Mouse (Mus musculus) CH12.LX (cell line): Measurements from ENCODE around the gene Vwf. TPM values are rescaled to one million over a fixed set of nuclear protein-coding genes. Genes with fewer than 3 reads are reported as not detected.
A peak's percentile ranks its signal among the peaks of the same experiment; 100 is the strongest.

Experiments used
- DNase-seq: peaks from one replicate; pipeline ENCODE4 v3.0.0-alpha.2; 2013; ENCODE audit errors: extremely low read depth
- H3K27ac ChIP-seq: 2 replicates; pipeline ENCODE4 v1.5.1; 2012; ENCODE audit warnings: low read depth, mild to moderate bottlenecking, control low read depth, moderate library complexity; ENCODE audit not compliant: insufficient read depth
- H3K27me3 ChIP-seq: replicated peaks from 2 replicates; pipeline ENCODE3; 2012; ENCODE audit warnings: inconsistent platforms
- H3K36me3 ChIP-seq, 2 experiments: replicated peaks in 1 of 2; 2 replicates each; pipeline versions ENCODE3 to v1.6.1; 2012; ENCODE audit warnings: inconsistent platforms in 1 of 2, low read length in 1 of 2, mild to moderate bottlenecking in 1 of 2, mixed read lengths in 1 of 2, moderate library complexity in 1 of 2; ENCODE audit not compliant: control insufficient read depth in 1 of 2, insufficient read depth in 1 of 2
- H3K4me1 ChIP-seq, 2 experiments: 2 replicates each; pipeline ENCODE4 v1.6.1; 2012; ENCODE audit warnings: inconsistent platforms in 1 of 2, moderate library complexity in 1 of 2; ENCODE audit not compliant: insufficient read depth in 2 of 2, control insufficient read depth in 1 of 2
- H3K4me2 ChIP-seq: 2 replicates; pipeline ENCODE4 v1.6.1; 2012; ENCODE audit warnings: low read depth, mild to moderate bottlenecking, control low read depth; ENCODE audit not compliant: poor library complexity, insufficient read depth, severe bottlenecking
- H3K4me3 ChIP-seq, 3 experiments: fragments of 150-350 bp in 1 of 3; sonication (generic) in 1 of 3; replicated peaks in 1 of 3; 2 replicates each; pipeline versions ENCODE3 to v1.5.1; 2011 to 2012; ENCODE audit warnings: low read depth in 2 of 3, low read length in 2 of 3, mild to moderate bottlenecking in 2 of 3, moderate library complexity in 2 of 3, control low read depth in 1 of 3, improper control_type of control experiment in 1 of 3, inconsistent platforms in 1 of 3, mixed read lengths in 1 of 3; ENCODE audit not compliant: poor library complexity in 1 of 3
- H3K79me2 ChIP-seq: replicated peaks from 2 replicates; pipeline ENCODE4 v1.6.1; 2012; ENCODE audit warnings: mild to moderate bottlenecking, moderate library complexity; ENCODE audit not compliant: control insufficient read depth, poor library complexity, insufficient read depth, severe bottlenecking; ENCODE audit errors: extremely low read depth
- H3K9ac ChIP-seq: 2 replicates; pipeline ENCODE4 v1.6.1; 2012; ENCODE audit warnings: low read depth, mild to moderate bottlenecking, control low read depth, moderate library complexity; ENCODE audit not compliant: insufficient read depth
- H3K9me3 ChIP-seq: replicated peaks from 2 replicates; pipeline ENCODE3; 2012; ENCODE audit warnings: low read length, inconsistent platforms, mixed read lengths
- BHLHE40 ChIP-seq: IDR thresholded peaks from 2 replicates; pipeline ENCODE4 v1.6.1; 2011; ENCODE audit warnings: mild to moderate bottlenecking, low read depth, low read length, improper control_type of control experiment
- CHD1 ChIP-seq: IDR thresholded peaks from 2 replicates; pipeline ENCODE4 v1.6.1; 2012; ENCODE audit warnings: low read depth, low read length, improper control_type of control experiment, inconsistent platforms
- CHD2 ChIP-seq: IDR thresholded peaks from 2 replicates; pipeline ENCODE4 v1.6.1; 2011; ENCODE audit warnings: low read length, improper control_type of control experiment
- CTCF ChIP-seq, 2 experiments: IDR thresholded peaks in 1 of 2; conservative IDR thresholded peaks in 1 of 2; 2 replicates each; pipeline ENCODE4 v1.5.1; 2011 to 2012; ENCODE audit warnings: low read depth in 2 of 2, low read length in 2 of 2, improper control_type of control experiment in 1 of 2, inconsistent platforms in 1 of 2, mild to moderate bottlenecking in 1 of 2, moderate library complexity in 1 of 2
- E2F4 ChIP-seq: IDR thresholded peaks from 2 replicates; pipeline ENCODE4 v1.6.1; 2011; ENCODE audit warnings: low read depth, low read length, improper control_type of control experiment; ENCODE audit not compliant: insufficient replicate concordance
- EP300 ChIP-seq: IDR thresholded peaks from 2 replicates; pipeline ENCODE4 v1.6.1; 2011; ENCODE audit warnings: low read length, improper control_type of control experiment
- ETS1 ChIP-seq: conservative IDR thresholded peaks from 2 replicates; pipeline ENCODE4 v1.6.1; 2012; ENCODE audit warnings: low read depth, mild to moderate bottlenecking, inconsistent platforms, low read length, improper control_type of control experiment, moderate library complexity
- GABPA ChIP-seq: IDR thresholded peaks from 2 replicates; pipeline ENCODE4 v1.6.1; 2012; ENCODE audit warnings: low read depth, low read length, improper control_type of control experiment, inconsistent platforms; ENCODE audit not compliant: insufficient replicate concordance
- HCFC1 ChIP-seq: IDR thresholded peaks from 2 replicates; pipeline ENCODE4 v1.6.1; 2012; ENCODE audit warnings: low read depth, mild to moderate bottlenecking, inconsistent platforms, low read length, improper control_type of control experiment
- JUN ChIP-seq: IDR thresholded peaks from 2 replicates; pipeline ENCODE4 v1.6.1; 2011; ENCODE audit warnings: low read depth, mild to moderate bottlenecking, low read length, improper control_type of control experiment, moderate library complexity; ENCODE audit not compliant: insufficient read depth
- MAFK ChIP-seq: IDR thresholded peaks from 2 replicates; pipeline ENCODE4 v1.6.1; 2011; ENCODE audit warnings: low read length, improper control_type of control experiment; ENCODE audit not compliant: insufficient replicate concordance
- MAX ChIP-seq: IDR thresholded peaks from 2 replicates; pipeline ENCODE4 v1.6.1; 2011; ENCODE audit warnings: low read length, improper control_type of control experiment
- MEF2A ChIP-seq: IDR thresholded peaks from 2 replicates; pipeline ENCODE4 v1.6.1; 2014; ENCODE audit warnings: low read depth, mild to moderate bottlenecking, inconsistent platforms, low read length, improper control_type of control experiment, borderline replicate concordance
- MXI1 ChIP-seq: IDR thresholded peaks from 2 replicates; pipeline ENCODE4 v1.6.1; 2011; ENCODE audit warnings: mild to moderate bottlenecking, low read depth, low read length, improper control_type of control experiment
- MYC ChIP-seq: IDR thresholded peaks from 2 replicates; pipeline ENCODE4 v1.6.1; 2011; ENCODE audit warnings: low read depth, mild to moderate bottlenecking, improper control_type of control experiment, low read length
- NELFE ChIP-seq: IDR thresholded peaks from 2 replicates; pipeline ENCODE4 v1.6.1; 2011; ENCODE audit warnings: low read depth, low read length, improper control_type of control experiment
- POLR2AphosphoS2 ChIP-seq: IDR thresholded peaks from 2 replicates; pipeline ENCODE4 v1.6.1; 2011; ENCODE audit warnings: low read depth, low read length, improper control_type of control experiment
- RAD21 ChIP-seq: IDR thresholded peaks from 2 replicates; pipeline ENCODE4 v1.6.1; 2011; ENCODE audit warnings: low read depth, mild to moderate bottlenecking, low read length, improper control_type of control experiment, moderate library complexity
- SMC3 ChIP-seq: IDR thresholded peaks from 2 replicates; pipeline ENCODE4 v1.6.1; 2011; ENCODE audit warnings: low read depth, low read length, improper control_type of control experiment
- TBP ChIP-seq: conservative IDR thresholded peaks from 2 replicates; pipeline ENCODE4 v1.6.1; 2011; ENCODE audit warnings: low read depth, low read length, improper control_type of control experiment
- TCF12 ChIP-seq: IDR thresholded peaks from 2 replicates; pipeline ENCODE4 v1.6.1; 2014; ENCODE audit warnings: low read depth, mild to moderate bottlenecking, inconsistent platforms, low read length, improper control_type of control experiment
- UBTF ChIP-seq: IDR thresholded peaks from 2 replicates; pipeline ENCODE4 v1.6.1; 2012; ENCODE audit warnings: low read depth, mild to moderate bottlenecking, inconsistent platforms, low read length, improper control_type of control experiment, moderate library complexity
- USF1 ChIP-seq: IDR thresholded peaks from 2 replicates; pipeline ENCODE4 v1.6.1; 2014; ENCODE audit warnings: low read depth, mild to moderate bottlenecking, inconsistent platforms, low read length, improper control_type of control experiment
- ZC3H11A ChIP-seq: IDR thresholded peaks from 2 replicates; pipeline ENCODE4 v1.6.1; 2012; ENCODE audit warnings: low read depth, mild to moderate bottlenecking, inconsistent platforms, low read length, improper control_type of control experiment
- ZMIZ1 ChIP-seq: IDR thresholded peaks from 2 replicates; pipeline ENCODE4 v1.6.1; 2012; ENCODE audit warnings: low read depth, mild to moderate bottlenecking, inconsistent platforms, low read length, improper control_type of control experiment
- dilution Hi-C: fragments of 300-500 bp; cut with MboI; formaldehyde crosslinking; loops from 2 replicates; pipeline ENCODE4 v1.14.3; 2020; ENCODE audit warnings: low sequenced_read_pairs; ENCODE audit not compliant: extremely low pct_unique_long_range_greater_than_20kb, extremely low pct_ligation_motif_present
- in situ Hi-C: fragments of 300-500 bp; cut with MboI; formaldehyde crosslinking; loops from 3 replicates; pipeline ENCODE4 v1.14.3; 2019; ENCODE audit warnings: low sequenced_read_pairs, low pct_ligation_motif_present, low pct_unique_long_range_greater_than_20kb, mixed read lengths
- polyA plus RNA-seq: library from polyadenylated mRNA; unstranded; fragments of >175 nt; gene quantifications from 2 replicates; pipeline ENCODE4 v1.2.1, GENCODE M21; 2012; ENCODE audit warnings: low read depth; ENCODE audit not compliant: insufficient read length
- total RNA-seq, 2 experiments: library from RNA; depleted of rRNA; stranded (reverse); fragments of 300-350 nt in 1 of 2; fragments of >200 nt in 1 of 2; gene quantifications; 2 replicates each; pipeline ENCODE4 v1.2.3; 2012 to 2014

The Vwf gene
- total and polyA plus RNA-seq, 3 experiments: not detected

DNA sequence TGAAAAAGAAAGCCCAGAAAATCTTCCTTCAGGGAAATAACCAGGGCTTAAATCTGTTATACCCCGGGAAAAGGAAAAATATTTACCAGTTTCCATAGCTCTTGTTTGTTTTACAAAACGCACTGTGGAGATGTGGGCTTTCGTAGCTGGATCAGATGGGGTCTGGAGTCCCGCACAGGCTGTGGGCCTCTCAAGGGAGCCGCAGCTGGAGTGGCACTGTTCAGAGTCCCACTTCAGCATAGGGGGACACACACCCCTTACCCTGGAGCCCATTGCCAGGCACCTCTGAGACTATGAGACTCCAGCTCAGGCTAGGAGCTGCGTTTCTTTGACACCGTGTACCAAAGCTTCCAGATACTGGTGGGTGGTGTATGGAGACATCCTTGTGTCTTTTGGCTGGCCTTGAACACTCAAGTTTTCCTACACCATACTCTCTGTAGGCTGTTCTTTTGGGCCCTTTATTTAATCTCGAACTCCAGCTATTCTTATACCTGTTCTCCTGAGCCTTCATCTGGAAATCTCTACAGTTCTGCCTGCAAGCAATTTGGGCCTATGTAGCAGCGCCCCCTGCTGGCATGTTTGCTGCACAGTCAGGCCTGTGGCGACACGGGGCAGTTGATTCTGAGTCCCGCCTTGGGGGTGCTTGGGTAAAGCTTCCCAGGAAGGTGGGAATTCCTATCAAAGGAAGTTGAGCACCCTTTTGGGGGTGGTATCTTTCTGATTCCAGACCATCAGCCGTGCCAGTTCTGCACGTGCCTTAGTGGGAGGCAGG is 114.7 kb downstream of the Vwf start:
- Histone ChIP-seq H3K36me3 (no peaks in the 10 kb centered on the region), H3K27ac (no peak overlapping the region), H3K4me2 (no peak overlapping the region), H3K4me1 (no peaks in the 10 kb centered on the region), H3K27me3 (peaks cover 90% of the 10 kb centered on the region), H3K79me2 (no peaks in the 10 kb centered on the region), H3K9ac (no peak overlapping the region), H3K9me3 (no peaks in the 10 kb centered on the region), H3K4me3 (no peak overlapping the region)
- dilution Hi-C loops: no loop called here
- peak; percentile 53 for DNase-seq
- TF ChIP-seq NELFE (no peak), CTCF (conservative IDR thresholded peaks at IDR 0.05 in 1 of 2, IDR thresholded peaks at IDR 0.05 in 1 of 2; ENCODE audit: low read depth in 2 of 2, low read length in 2 of 2) (peak; percentile 63 to 86; a peak in 3 of 4 replicates), HCFC1 (no peak), MYC (no peak), JUN (no peak), MEF2A (no peak), CHD2 (no peak), MAFK (no peak), POLR2AphosphoS2 (no peak), RAD21 (peak; percentile 72), SMC3 (peak; percentile 72), USF1 (no peak), ETS1 (no peak), TCF12 (no peak)
- in situ Hi-C loops: loop anchor here (5.0 kb wide), 1 partner anchor 39 kb away; no protein-coding TSS in a partner anchor

- no peak overlapping the region for H3K4me2 ChIP-seq
- dilution Hi-C loops (no loop called here), in situ Hi-C loops (loop anchor here (5.0 kb wide), 1 partner anchor 42 kb away; no protein-coding TSS in a partner anchor)
- H3K4me3 ChIP-seq: no peak overlapping the region
- H3K9ac ChIP-seq: no peak overlapping the region
- H3K36me3 ChIP-seq: no peaks in the 10 kb centered on the region
- no peak for DNase-seq
- no peaks in the 10 kb centered on the region for H3K4me1 ChIP-seq
- peaks cover 78% of the 10 kb centered on the region for H3K27me3 ChIP-seq
- no peaks in the 10 kb centered on the region for H3K79me2 ChIP-seq
- no peaks in the 10 kb centered on the region for H3K9me3 ChIP-seq
- H3K27ac ChIP-seq: no peak overlapping the region
- no peak for TF ChIP-seq ZMIZ1
- TF ChIP-seq POLR2AphosphoS2: no peak
- no peak for TF ChIP-seq MAX
- TF ChIP-seq MYC: no peak
- no peak for TF ChIP-seq TBP
- TF ChIP-seq UBTF: no peak
- TF ChIP-seq MXI1: no peak
- no peak for TF ChIP-seq E2F4
- TF ChIP-seq BHLHE40: no peak
- TF ChIP-seq USF1: no peak
- no peak for TF ChIP-seq GABPA
- no peak for TF ChIP-seq CHD1
- TF ChIP-seq ETS1: no peak
- no peak for TF ChIP-seq ZC3H11A
- no peak for TF ChIP-seq EP300
- TF ChIP-seq, all 38 proteins: peak for 0
These were observed 117.3 kb downstream of the Vwf start for GRCm38 (mm10) chr6:125663906-125664305.
